Mouse (Mus musculus): ENCODE results near the gene Rnf151. TPM values are rescaled to one million over a fixed set of nuclear protein-coding genes. Genes with fewer than 3 reads are reported as not detected.
A peak's percentile ranks its signal among the peaks of the same experiment; 100 is the strongest.

Rnf151 gene
- total and polyA plus RNA-seq, 2 experiments from 2014 or later: not detected

- 23% methylated on average over 4 of the region's 4 CpGs for WGBS
- H3K9ac ChIP-seq (replicated peaks; ENCODE audit: low read length): no peak overlapping the region
- ATAC-seq (no peak), DNase-seq (ENCODE audit: low spot score) (no peak)
- no peak overlapping the region for H3K27ac ChIP-seq
- no peak for TF ChIP-seq CTCF (IDR thresholded peaks at IDR 0.05; ENCODE audit: low read depth)
- H3K9me3 ChIP-seq (ENCODE audit: low read length): no peaks in the 10 kb centered on the region
- no peaks in the 10 kb centered on the region for H3K36me3 ChIP-seq (ENCODE audit: insufficient read depth, low read length)
- H3K4me2 ChIP-seq (ENCODE audit: low read depth, low read length): no peak overlapping the region
- H3K4me1 ChIP-seq (ENCODE audit: insufficient read depth, low read length): no peaks in the 10 kb centered on the region; the same call in 1 of the 2 replicates
- no peak overlapping the region for H3K4me3 ChIP-seq (ENCODE audit: low read length)
- H3K27me3 ChIP-seq (ENCODE audit: insufficient read depth, low read length): peaks cover 57% of the 10 kb centered on the region
Measured at GRCm38 (mm10) chr17:24751528-24751927, 33.7 kb upstream of the Rnf151 start.

DNA sequence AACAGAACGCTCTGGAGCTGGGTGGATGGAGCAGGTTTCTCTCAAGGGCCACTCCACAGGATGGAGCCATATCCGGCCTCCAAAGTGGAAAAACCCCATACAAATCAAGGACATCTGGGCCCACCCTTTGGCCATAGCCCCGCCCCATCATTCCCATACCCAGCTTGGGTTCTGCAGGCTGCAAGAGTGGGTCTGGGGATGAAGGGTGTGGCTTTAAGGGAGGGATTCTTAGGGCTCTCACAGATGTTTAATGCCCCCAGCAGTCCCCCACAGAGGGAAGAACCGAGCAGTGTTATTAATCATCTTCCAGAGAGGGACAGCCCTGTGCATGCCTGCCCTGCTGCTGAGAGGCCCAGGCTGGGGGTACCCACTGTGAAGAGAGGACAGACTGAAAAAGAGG is 29.1 kb upstream of the Rnf151 start:
- TF ChIP-seq CTCF (IDR thresholded peaks at IDR 0.05; ENCODE audit: low read depth): no peak

GRCm38 (mm10) chr17:24745526-24746497 is 27.9 kb upstream of the Rnf151 start:
- Histone ChIP-seq H3K27ac (no peak overlapping the region), H3K9me3 (ENCODE audit: low read length) (no peaks in the 10 kb centered on the region), H3K4me1 (ENCODE audit: insufficient read depth, low read length) (no peaks in the 10 kb centered on the region), H3K27me3 (ENCODE audit: insufficient read depth, low read length) (peaks cover 11% of the 10 kb centered on the region), H3K4me3 (ENCODE audit: low read length) (no peak overlapping the region), H3K4me2 (ENCODE audit: low read depth, low read length) (no peak overlapping the region), H3K9ac (replicated peaks; ENCODE audit: low read length) (no peak overlapping the region), H3K36me3 (ENCODE audit: insufficient read depth, low read length) (no peaks in the 10 kb centered on the region)
- peak; percentile 96 for TF ChIP-seq CTCF (IDR thresholded peaks at IDR 0.05; ENCODE audit: low read depth)
- WGBS: 20% methylated on average over 7 of the region's 7 CpGs
- DNase-seq (ENCODE audit: low spot score): peak; percentile 96
- ATAC-seq: peak; percentile 86

More for the DNA sequence above, 29.1 kb upstream of the Rnf151 start:
- no peak for DNase-seq (ENCODE audit: low spot score)
- Histone ChIP-seq H3K9me3 (ENCODE audit: low read length) (no peaks in the 10 kb centered on the region), H3K4me3 (ENCODE audit: low read length) (no peak overlapping the region), H3K36me3 (ENCODE audit: insufficient read depth, low read length) (no peaks in the 10 kb centered on the region), H3K27ac (no peak overlapping the region), H3K4me2 (ENCODE audit: low read depth, low read length) (no peak overlapping the region), H3K4me1 (ENCODE audit: insufficient read depth, low read length) (no peaks in the 10 kb centered on the region), H3K27me3 (ENCODE audit: insufficient read depth, low read length) (peaks cover 21% of the 10 kb centered on the region), H3K9ac (replicated peaks; ENCODE audit: low read length) (no peak overlapping the region)
- ATAC-seq: no peak
- WGBS: 49% methylated on average over 4 of the region's 4 CpGs

DNA sequence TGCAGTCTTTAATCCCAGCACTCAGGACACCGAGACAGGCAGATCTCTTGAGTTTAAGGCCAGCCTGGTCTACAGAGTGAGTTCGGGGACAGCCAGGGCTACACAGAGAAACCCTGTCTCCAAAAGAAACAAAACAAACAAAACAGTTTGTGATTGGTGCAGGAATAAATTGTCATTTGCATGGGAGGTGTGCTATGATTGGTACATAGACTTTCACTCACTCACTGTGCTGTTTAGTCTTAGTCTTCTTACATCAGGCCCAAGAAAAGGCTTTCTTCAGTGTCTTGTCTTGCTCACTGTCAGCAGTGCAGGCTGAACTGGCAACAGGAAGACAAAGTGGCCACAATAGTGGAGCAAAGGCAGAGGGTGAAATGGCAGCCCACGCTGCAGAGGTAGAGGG is 26.5 kb upstream of the Rnf151 start:
- ATAC-seq (no peak), DNase-seq (ENCODE audit: low spot score) (no peak)
- Histone ChIP-seq H3K9ac (replicated peaks; ENCODE audit: low read length) (no peak overlapping the region), H3K36me3 (ENCODE audit: insufficient read depth, low read length) (no peaks in the 10 kb centered on the region), H3K9me3 (ENCODE audit: low read length) (no peaks in the 10 kb centered on the region), H3K27me3 (ENCODE audit: insufficient read depth, low read length) (no peaks in the 10 kb centered on the region), H3K4me1 (ENCODE audit: insufficient read depth, low read length) (no peaks in the 10 kb centered on the region), H3K27ac (no peak overlapping the region), H3K4me3 (ENCODE audit: low read length) (no peak overlapping the region), H3K4me2 (ENCODE audit: low read depth, low read length) (no peak overlapping the region)
- TF ChIP-seq CTCF (IDR thresholded peaks at IDR 0.05; ENCODE audit: low read depth): no peak
- WGBS: 70% methylated on average over 3 of the region's 3 CpGs

DNA sequence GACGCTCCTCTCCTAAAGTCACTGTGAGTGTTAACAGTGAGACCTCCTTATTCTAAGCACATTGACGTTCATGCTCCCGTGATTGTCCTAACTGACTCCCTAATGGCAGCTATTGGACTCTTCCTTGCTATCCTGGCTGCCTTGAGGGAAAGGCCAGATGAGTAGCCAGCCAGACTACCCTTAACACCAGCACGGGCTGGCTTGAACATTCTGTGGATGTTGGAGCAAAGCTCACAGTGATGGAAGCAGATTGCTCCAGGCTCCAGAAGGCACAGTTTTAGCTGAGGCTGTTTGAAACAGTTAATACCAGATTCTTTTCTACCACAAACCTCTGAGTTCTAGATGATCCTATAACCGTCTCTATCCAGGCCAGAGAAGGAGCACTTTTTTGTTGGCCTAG is 26.0 kb upstream of the Rnf151 start:
- no peak for TF ChIP-seq CTCF (IDR thresholded peaks at IDR 0.05; ENCODE audit: low read depth)
- DNase-seq (ENCODE audit: low spot score) (no peak), ATAC-seq (no peak)
- Histone ChIP-seq H3K4me3 (ENCODE audit: low read length) (no peak overlapping the region), H3K9ac (replicated peaks; ENCODE audit: low read length) (no peak overlapping the region), H3K4me1 (ENCODE audit: insufficient read depth, low read length) (no peaks in the 10 kb centered on the region), H3K27me3 (ENCODE audit: insufficient read depth, low read length) (no peaks in the 10 kb centered on the region), H3K27ac (no peak overlapping the region), H3K4me2 (ENCODE audit: low read depth, low read length) (no peak overlapping the region), H3K36me3 (ENCODE audit: insufficient read depth, low read length) (no peaks in the 10 kb centered on the region), H3K9me3 (ENCODE audit: low read length) (no peaks in the 10 kb centered on the region)
- WGBS: 68% methylated on average over 5 of the region's 5 CpGs

GRCm38 (mm10) chr17:24742307-24742706 is 24.4 kb upstream of the Rnf151 start:
- Histone ChIP-seq H3K36me3 (ENCODE audit: insufficient read depth, low read length) (no peaks in the 10 kb centered on the region), H3K9ac (replicated peaks; ENCODE audit: low read length) (no peak overlapping the region), H3K27me3 (ENCODE audit: insufficient read depth, low read length) (no peaks in the 10 kb centered on the region), H3K9me3 (ENCODE audit: low read length) (no peaks in the 10 kb centered on the region), H3K4me2 (ENCODE audit: low read depth, low read length) (no peak overlapping the region), H3K27ac (no peak overlapping the region), H3K4me1 (ENCODE audit: insufficient read depth, low read length) (no peaks in the 10 kb centered on the region), H3K4me3 (ENCODE audit: low read length) (no peak overlapping the region)
- 72% methylated on average over 8 of the region's 8 CpGs for WGBS
- ATAC-seq: no peak
- no peak for TF ChIP-seq CTCF (IDR thresholded peaks at IDR 0.05; ENCODE audit: low read depth)
- no peak for DNase-seq (ENCODE audit: low spot score)

DNA sequence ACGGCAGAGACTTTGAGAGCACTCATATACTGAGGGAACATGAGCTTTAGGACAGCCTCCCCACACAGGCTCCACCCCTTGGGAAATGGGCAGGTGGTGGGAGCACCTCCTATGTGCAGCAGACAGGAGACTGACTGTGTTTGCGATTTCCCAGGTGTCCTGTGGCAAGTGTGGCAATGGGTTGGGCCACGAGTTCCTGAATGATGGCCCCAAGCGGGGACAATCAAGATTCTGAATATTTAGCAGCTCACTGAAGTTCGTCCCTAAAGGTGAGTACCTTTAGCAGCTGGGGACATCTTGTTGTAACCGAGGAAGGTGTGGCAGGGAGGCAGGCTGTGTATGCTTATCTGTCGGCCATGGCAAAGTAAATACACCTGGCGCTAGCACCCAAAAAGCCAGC is 22.1 kb upstream of the Rnf151 start:
- ATAC-seq (no peak), DNase-seq (ENCODE audit: low spot score) (no peak)
- no peak overlapping the region for H3K4me3 ChIP-seq (ENCODE audit: low read length)
- H3K4me1 ChIP-seq (ENCODE audit: insufficient read depth, low read length): 0 out of 2 replicates have a peak, but pooled peaks cover 5% of the 10 kb centered on the region
- TF ChIP-seq CTCF (IDR thresholded peaks at IDR 0.05; ENCODE audit: low read depth): no peak
- no peak overlapping the region for H3K9ac ChIP-seq (replicated peaks; ENCODE audit: low read length)
- WGBS: 89% methylated on average over 8 of the region's 8 CpGs
- H3K36me3 ChIP-seq (ENCODE audit: insufficient read depth, low read length): no peaks in the 10 kb centered on the region
- H3K27ac ChIP-seq: no peak overlapping the region
- H3K9me3 ChIP-seq (ENCODE audit: low read length): no peaks in the 10 kb centered on the region
- H3K4me2 ChIP-seq (ENCODE audit: low read depth, low read length): no peak overlapping the region
- H3K27me3 ChIP-seq (ENCODE audit: insufficient read depth, low read length): no peaks in the 10 kb centered on the region

Measured in hindbrain, postnatal 0 days (tissue).